Mouse (Mus musculus) liver, adult (tissue): ENCODE data around the gene Usp7.

Source experiments
- GATA4 ChIP-seq: IDR thresholded peaks from 2 replicates; pipeline ENCODE4 v1.6.1; 2014; ENCODE audit warnings: mild to moderate bottlenecking, low read length; ENCODE audit not compliant: insufficient replicate concordance

The Usp7 gene

GRCm38 (mm10) chr16:8745751-8746150 lies 46.4 kb downstream of the Usp7 start:
- no peak for TF ChIP-seq GATA4

- no peak for TF ChIP-seq GATA4
Measured at GRCm38 (mm10) chr16:8743989-8744388, 48.1 kb downstream of the Usp7 start.

GRCm38 (mm10) chr16:8741697-8742096 lies 50.4 kb downstream of the Usp7 start:
- no peak for TF ChIP-seq GATA4

- no peak for TF ChIP-seq GATA4
Measured at GRCm38 (mm10) chr16:8741110-8741509, 51.0 kb downstream of the Usp7 start.

- no peak for TF ChIP-seq GATA4
Measured at GRCm38 (mm10) chr16:8738542-8739514, 53.3 kb downstream of the Usp7 start.

GRCm38 (mm10) chr16:8737666-8738541 lies 54.2 kb downstream of the Usp7 start:
- no peak for TF ChIP-seq GATA4

GRCm38 (mm10) chr16:8737341-8737665 lies 54.8 kb downstream of the Usp7 start:
- no peak for TF ChIP-seq GATA4

- no peak for TF ChIP-seq GATA4
Measured at GRCm38 (mm10) chr16:8736757-8737156, 55.4 kb downstream of the Usp7 start.

GRCm38 (mm10) chr16:8736032-8736431 lies 56.1 kb downstream of the Usp7 start:
- no peak for TF ChIP-seq GATA4

- no peak for TF ChIP-seq GATA4
Measured at GRCm38 (mm10) chr16:8734693-8735092, 57.4 kb downstream of the Usp7 start.

GRCm38 (mm10) chr16:8733624-8734023 lies 58.5 kb downstream of the Usp7 start:
- TF ChIP-seq GATA4, result no peak

GRCm38 (mm10) chr16:8731630-8732029 lies 60.5 kb downstream of the Usp7 start:
- TF ChIP-seq GATA4, result no peak

- TF ChIP-seq GATA4, result no peak
Measured at GRCm38 (mm10) chr16:8728111-8728748, 63.9 kb downstream of the Usp7 start.

- no peak for TF ChIP-seq GATA4
Measured at GRCm38 (mm10) chr16:8725807-8726206, 66.3 kb downstream of the Usp7 start.

- TF ChIP-seq GATA4, result no peak
Measured at GRCm38 (mm10) chr16:8724031-8724430, 68.1 kb downstream of the Usp7 start.
